Mouse (Mus musculus): ENCODE results near the gene Hpcal1. TPM values are rescaled to one million over a fixed set of nuclear protein-coding genes. Genes with fewer than 3 reads are reported as not detected.

The Hpcal1 gene
- total RNA-seq (2017): 43.6 and 44.3 TPM in 2 replicates

GRCm38 (mm10) chr12:17690564-17691281 is at the start of gene Hpcal1:
Gene Hpcal1 (plus strand): TSS chr12:17690856.
- peak; percentile 71 for ATAC-seq (ENCODE audit: extremely low read depth, insufficient number of reproducible peaks, low FRiP score, poor library complexity, severe bottlenecking)

GRCm38 (mm10) chr12:17641269-17641668 is 49.4 kb upstream of the Hpcal1 start:
- no peak for ATAC-seq (ENCODE audit: extremely low read depth, insufficient number of reproducible peaks, low FRiP score, poor library complexity, severe bottlenecking)

DNA sequence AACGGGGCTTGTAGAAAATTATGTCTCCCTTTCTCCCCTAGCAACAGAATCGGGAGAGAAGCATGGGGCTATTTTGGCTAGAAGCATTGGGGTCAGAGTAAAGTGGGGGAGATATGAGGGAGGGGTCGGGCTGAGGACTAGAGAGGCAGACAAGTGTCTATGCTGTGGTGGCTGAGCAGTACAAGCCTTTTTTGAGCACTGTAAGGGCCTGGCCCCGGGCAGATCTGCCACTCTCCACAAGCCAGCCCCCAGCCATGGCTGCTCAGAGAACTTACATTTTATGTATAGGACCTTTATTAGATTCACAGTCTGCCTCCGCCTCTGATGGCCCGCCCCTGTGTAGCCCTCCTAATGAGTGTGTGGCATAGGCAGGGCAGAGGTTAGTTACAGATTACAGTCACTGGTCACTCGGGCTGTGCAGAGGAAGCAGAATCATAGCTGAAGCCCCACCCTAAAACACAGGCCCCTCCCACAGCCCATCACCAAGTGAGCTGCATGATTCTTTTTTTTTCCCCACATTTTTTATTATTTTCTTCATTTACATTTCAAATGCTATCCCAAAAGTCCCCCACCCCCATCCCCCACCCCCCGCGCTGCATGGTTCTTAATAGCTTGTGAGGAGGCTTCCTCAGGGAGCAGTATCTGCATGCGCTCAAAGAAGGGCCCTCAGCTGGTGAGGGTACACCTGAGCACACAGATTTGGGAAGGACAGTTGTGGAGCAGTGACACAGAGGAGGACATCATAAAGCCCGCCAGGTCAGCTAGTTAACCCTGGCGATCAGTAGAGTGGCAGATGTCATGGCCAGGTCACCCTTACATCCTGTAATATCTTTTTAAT is 46.1 kb upstream of the Hpcal1 start:
- ATAC-seq (ENCODE audit: extremely low read depth, insufficient number of reproducible peaks, low FRiP score, poor library complexity, severe bottlenecking): no peak

DNA sequence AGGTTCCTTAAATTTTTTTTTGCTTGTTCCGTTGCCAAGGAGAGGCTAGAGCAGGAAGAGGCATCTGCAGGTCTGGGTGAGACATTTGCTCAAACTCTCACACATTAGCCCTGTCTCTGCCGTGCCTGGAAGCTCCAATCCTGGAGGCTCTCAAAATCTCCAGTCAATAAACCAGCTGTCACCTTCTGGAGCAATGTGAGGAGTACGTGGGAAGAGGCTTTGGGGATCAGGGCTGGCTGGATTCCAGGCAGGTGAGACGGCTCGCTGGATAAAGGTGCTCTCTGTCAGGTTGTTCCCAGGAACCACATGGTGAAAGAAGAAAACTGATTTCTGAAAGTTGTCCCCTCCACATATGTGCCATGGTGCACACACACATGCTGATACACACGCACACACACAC is 44.2 kb upstream of the Hpcal1 start:
- no peak for ATAC-seq (ENCODE audit: extremely low read depth, insufficient number of reproducible peaks, low FRiP score, poor library complexity, severe bottlenecking)

DNA sequence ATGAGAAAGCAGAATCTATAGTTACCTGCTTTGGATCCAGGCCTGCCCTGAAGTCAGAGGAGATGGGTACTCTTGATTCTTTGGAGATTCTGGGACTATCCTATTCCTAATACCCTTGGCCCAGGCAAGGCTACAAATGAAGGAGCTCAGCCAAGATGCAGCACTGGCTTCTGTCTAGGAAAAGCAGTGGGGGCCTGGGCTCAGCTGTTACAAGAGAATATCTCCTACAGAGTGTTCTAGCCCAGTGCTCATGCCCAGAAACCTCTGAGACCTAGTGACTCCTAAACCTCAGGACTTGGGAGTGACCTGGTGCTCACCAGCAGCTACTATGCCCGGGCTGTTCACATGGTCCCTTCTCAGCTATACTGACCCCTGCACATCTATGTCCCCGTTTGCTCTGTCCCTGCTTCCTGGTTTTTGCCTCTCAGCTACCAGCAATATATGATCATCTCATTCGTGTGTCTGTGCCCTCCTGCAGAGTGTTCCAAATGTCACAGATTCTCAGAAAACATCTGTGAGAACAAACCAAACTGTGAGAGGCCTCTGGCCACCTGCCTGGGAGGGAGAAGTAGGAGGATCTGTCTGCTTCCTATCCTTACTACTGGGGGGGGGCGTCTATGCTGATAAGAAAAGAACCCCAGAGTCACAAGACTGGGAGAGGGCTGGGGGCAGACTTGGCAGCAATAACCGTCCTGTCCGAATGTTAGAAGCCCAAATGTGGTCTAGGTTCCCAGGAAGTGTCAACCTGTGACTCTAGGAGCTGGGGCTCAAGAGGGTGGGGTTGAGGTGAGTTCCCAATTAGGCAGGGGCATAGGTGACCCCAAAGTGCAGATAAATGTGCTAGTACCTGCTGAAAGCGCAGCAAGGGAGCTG is 39.2 kb upstream of the Hpcal1 start:
- no peak for ATAC-seq (ENCODE audit: extremely low read depth, insufficient number of reproducible peaks, low FRiP score, poor library complexity, severe bottlenecking)

GRCm38 (mm10) chr12:17652216-17653050 is 38.2 kb upstream of the Hpcal1 start:
- no peak for ATAC-seq (ENCODE audit: extremely low read depth, insufficient number of reproducible peaks, low FRiP score, poor library complexity, severe bottlenecking)

DNA sequence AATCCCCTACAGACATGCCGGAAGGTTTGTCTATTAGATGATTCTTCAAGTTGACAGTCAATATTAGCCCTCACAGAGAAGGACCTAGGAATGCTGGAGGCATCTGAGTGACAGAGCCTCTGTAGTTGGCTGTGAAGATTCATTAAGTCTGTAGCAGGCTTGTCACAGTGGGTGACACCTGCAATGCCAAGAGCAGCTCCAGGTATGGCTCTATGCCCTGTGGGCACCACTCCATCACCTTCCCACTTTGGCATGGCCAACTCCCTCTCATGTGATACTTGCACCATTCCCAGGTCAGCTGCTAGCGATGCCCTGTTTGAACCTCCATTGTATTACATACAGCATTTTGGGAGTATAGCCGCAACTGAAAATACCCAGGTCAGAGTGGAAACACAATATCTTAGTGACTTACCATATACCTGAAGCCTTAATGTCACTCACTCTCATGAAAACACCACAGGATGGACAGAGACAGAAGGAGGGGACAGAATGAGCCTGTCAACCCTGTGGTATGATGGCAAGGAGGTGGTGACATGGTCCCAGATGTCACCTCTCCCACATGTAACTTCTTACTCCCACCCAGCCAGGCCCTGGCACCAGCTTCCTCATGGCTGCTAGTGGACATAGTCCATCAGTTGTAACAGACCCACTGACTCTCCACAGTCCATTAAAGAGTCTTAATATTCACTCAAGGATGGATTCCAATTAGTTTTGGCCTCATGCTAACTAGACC is 37.4 kb upstream of the Hpcal1 start:
- no peak for ATAC-seq (ENCODE audit: extremely low read depth, insufficient number of reproducible peaks, low FRiP score, poor library complexity, severe bottlenecking)

- no peak for ATAC-seq (ENCODE audit: extremely low read depth, insufficient number of reproducible peaks, low FRiP score, poor library complexity, severe bottlenecking)
Measured at GRCm38 (mm10) chr12:17657561-17658195, 33.0 kb upstream of the Hpcal1 start.

DNA sequence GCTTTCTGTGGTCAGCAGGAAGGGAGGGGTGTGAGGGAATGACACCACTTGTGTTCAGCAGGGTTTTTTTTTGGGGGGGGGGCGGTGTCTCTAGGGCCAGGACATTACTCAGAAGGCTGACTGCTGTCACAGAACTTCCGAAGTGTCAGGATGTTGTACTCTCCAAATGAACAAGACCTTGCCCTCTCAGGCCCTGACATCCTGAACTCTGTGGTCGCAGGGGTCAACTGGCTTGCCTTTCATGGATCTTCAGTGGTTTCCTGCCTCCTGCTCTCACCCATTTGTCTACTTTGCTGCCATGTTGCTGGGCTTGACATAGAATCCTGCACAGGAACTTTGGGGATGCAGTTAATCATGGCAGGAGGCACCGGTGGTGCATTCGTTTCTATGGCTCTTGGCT is 32.1 kb upstream of the Hpcal1 start:
- ATAC-seq (ENCODE audit: extremely low read depth, insufficient number of reproducible peaks, low FRiP score, poor library complexity, severe bottlenecking): no peak

DNA sequence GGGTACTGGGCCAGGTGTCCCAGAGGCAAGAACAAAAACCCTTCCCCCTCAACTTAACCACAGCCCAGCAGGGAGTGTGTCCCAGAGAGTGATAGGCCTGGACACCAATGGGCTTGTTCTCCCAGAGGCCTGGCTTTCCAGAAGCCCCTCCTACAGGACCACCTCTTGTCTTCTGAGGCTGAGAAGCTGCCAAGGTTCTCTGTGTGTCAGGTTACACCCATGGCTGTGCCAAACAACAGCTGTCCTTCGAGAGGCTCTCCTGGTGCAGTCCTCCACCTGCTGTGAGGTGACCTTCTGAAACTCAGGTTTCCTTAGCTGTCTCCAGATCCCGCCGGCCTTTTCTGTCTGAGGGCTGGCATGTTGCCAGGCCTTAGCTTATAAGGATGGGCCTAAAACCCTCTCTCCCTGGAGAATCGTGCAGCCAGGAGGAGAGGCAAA is 29.2 kb upstream of the Hpcal1 start:
- ATAC-seq (ENCODE audit: extremely low read depth, insufficient number of reproducible peaks, low FRiP score, poor library complexity, severe bottlenecking): no peak

DNA sequence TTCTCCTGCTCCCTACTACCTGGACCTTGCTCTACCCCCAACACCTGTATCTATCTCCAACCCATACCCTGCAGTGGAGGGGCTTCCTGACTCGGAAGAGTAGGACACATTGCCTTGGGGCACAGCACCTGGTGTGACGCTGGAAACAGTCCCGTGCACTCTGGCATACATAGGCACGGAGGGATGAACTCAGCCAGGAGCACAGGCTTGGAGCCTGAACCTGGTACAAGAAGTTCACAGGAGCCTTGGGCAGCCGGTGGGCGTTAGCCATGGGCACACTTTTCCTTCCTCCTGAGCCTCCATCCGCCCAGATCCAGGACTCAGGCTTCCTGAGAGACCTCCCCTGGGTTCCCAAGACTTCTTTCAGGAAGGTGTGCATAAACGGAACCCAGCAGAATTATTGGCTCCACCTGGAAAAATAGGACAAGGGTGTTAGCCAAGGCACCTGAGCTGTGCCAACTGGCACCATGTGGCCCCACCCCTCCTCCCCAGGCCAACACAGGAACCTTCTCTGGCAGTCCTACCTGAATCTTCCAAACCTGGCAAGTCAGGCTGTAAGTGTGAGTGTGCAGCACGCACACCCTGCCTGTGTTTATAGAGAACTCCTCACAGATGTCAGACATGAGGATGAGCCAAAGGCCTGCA is 26.5 kb upstream of the Hpcal1 start:
- peak; percentile 21; the same call in 1 of the 2 replicates for ATAC-seq (ENCODE audit: extremely low read depth, insufficient number of reproducible peaks, low FRiP score, poor library complexity, severe bottlenecking)

GRCm38 (mm10) chr12:17665906-17666326 is 24.7 kb upstream of the Hpcal1 start:
- no peak for ATAC-seq (ENCODE audit: extremely low read depth, insufficient number of reproducible peaks, low FRiP score, poor library complexity, severe bottlenecking)

GRCm38 (mm10) chr12:17666616-17667015 is 24.0 kb upstream of the Hpcal1 start:
- ATAC-seq (ENCODE audit: extremely low read depth, insufficient number of reproducible peaks, low FRiP score, poor library complexity, severe bottlenecking): peak; percentile 24; the same call in 1 of the 2 replicates

DNA sequence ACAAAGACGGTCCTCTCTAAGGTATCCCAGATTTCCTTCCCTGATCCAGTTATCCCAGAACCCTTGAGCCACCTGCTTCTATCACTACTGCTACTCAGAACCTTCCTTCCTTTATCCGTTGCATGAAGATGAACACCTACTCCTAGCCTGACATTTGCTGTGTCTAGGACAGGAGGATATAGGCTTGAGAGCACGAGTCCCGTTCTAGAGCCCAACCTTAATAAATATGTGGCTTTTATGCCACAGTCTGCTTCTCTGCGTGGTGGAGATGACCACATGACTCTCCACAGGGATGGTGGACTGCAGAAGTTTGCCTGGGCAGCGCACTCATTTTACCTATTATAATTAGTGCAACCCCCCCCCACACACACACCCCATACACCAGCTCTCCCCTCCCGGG is 16.9 kb upstream of the Hpcal1 start:
- no peak for ATAC-seq (ENCODE audit: extremely low read depth, insufficient number of reproducible peaks, low FRiP score, poor library complexity, severe bottlenecking)

DNA sequence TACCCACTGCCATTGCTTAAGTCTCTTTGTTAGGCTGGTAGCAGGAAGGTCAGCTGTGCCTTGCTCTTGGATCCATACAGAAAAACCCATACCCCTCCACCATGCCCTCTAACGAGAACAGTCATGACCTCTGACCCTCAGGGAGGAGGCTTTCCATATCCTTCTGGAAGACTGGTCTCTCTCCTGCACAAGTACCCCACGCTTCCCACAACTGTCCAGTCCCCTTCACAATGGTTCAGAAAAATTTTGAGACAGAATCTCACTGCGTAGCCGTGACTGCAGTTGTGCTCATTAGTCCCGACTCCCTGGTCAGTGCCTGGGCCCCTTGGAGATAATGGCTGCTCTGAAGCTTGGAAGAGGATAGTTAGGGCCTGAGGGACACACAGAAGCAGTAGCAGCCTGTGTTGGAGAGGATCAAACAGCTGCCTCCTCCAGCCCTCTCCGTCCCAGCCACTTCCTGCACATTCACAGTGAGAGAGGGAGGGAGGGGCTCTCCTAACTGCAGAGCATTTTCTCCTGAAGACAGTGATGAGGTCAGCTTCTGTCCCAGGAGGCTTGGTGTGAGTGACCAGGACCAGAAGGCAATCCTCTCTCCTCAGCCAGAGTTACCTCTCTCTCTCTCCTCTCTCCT is 16.4 kb upstream of the Hpcal1 start:
- no peak for ATAC-seq (ENCODE audit: extremely low read depth, insufficient number of reproducible peaks, low FRiP score, poor library complexity, severe bottlenecking)

GRCm38 (mm10) chr12:17677743-17678142 is 12.9 kb upstream of the Hpcal1 start:
- no peak for ATAC-seq (ENCODE audit: extremely low read depth, insufficient number of reproducible peaks, low FRiP score, poor library complexity, severe bottlenecking)
